Mouse (Mus musculus) megakaryocyte, embryonic 14.5 days (primary cell): ENCODE measurements around the gene Cdkn1a. TPM values are rescaled to one million over a fixed set of nuclear protein-coding genes. Genes with fewer than 3 reads are reported as not detected.
"Not testable (repeated sequence)": the region's sequence is repeated elsewhere in the genome, so short reads cannot be mapped to it uniquely, and the experiment has no call there.

Experiments
- H3K27me3 ChIP-seq: replicated peaks from 2 replicates; pipeline ENCODE3; 2012; ENCODE audit warnings: inconsistent platforms
- H3K36me3 ChIP-seq: replicated peaks from 2 replicates; pipeline ENCODE3; 2012; ENCODE audit warnings: low read length, inconsistent platforms, mixed read lengths
- H3K4me1 ChIP-seq: 2 replicates; pipeline ENCODE4 v1.6.1; 2012; ENCODE audit warnings: inconsistent platforms
- H3K4me3 ChIP-seq: replicated peaks from 2 replicates; pipeline ENCODE3; 2012; ENCODE audit warnings: moderate library complexity, mild to moderate bottlenecking, inconsistent platforms
- H3K9me3 ChIP-seq: 2 replicates; pipeline ENCODE4 v1.6.1; 2012; ENCODE audit warnings: inconsistent platforms
- FLI1 ChIP-seq: IDR thresholded peaks from 2 replicates; pipeline ENCODE4 v1.6.1; 2012; ENCODE audit warnings: low read length, inconsistent platforms, mixed read lengths
- GATA1 ChIP-seq: IDR thresholded peaks from 3 replicates; pipeline ENCODE4 v1.6.1; 2012; ENCODE audit warnings: mixed read lengths, low read length, inconsistent platforms, borderline replicate concordance
- polyA plus RNA-seq: library from polyadenylated mRNA; stranded (reverse); fragments of >175 nt; gene quantifications from 2 replicates; pipeline ENCODE4 v1.2.3, GENCODE M21; 2012; ENCODE audit warnings: low replicate concordance; ENCODE audit not compliant: insufficient read depth

Cdkn1a gene
- 228 and 253 TPM in 2 replicates for polyA plus RNA-seq

GRCm38 (mm10) chr17:29090776-29091175 is at the start of gene Cdkn1a:
TSS of gene Cdkn1a (plus strand) at chr17:29090976.
- Histone ChIP-seq H3K27me3 (no peaks in the 10 kb centered on the region), H3K9me3 (peaks cover 7% of the 10 kb centered on the region; the same call in 1 of the 2 replicates), H3K36me3 (peaks cover 13% of the 10 kb centered on the region), H3K4me3 (peak within 1 kb of the TSS; percentile 80), H3K4me1 (peaks cover 37% of the 10 kb centered on the region)
- TF ChIP-seq GATA1 = no peak
- no peak for TF ChIP-seq FLI1

GRCm38 (mm10) chr17:29041632-29042031 is 49.1 kb upstream of the Cdkn1a start:
- Histone ChIP-seq H3K4me1 (peaks cover 48% of the 10 kb centered on the region), H3K36me3 (peaks cover 88% of the 10 kb centered on the region)

GRCm38 (mm10) chr17:29042569-29042968 is 48.2 kb upstream of the Cdkn1a start:
- Histone ChIP-seq H3K4me3 (no peak overlapping the region), H3K9me3 (no peaks in the 10 kb centered on the region), H3K4me1 (peaks cover 40% of the 10 kb centered on the region), H3K27me3 (no peaks in the 10 kb centered on the region), H3K36me3 (peaks cover 88% of the 10 kb centered on the region)
- TF ChIP-seq FLI1 (no peak), GATA1 (no peak)

More at GRCm38 (mm10) chr17:29041632-29042031, 49.1 kb upstream of the Cdkn1a start:
- H3K4me3 ChIP-seq, H3K9me3 ChIP-seq, H3K27me3 ChIP-seq: not testable (repeated sequence)

- Histone ChIP-seq H3K4me1 (peaks cover 33% of the 10 kb centered on the region), H3K36me3 (peaks cover 86% of the 10 kb centered on the region), H3K9me3 (no peaks in the 10 kb centered on the region), H3K4me3 (no peak overlapping the region), H3K27me3 (no peaks in the 10 kb centered on the region)
- TF ChIP-seq GATA1 = no peak
- no peak for TF ChIP-seq FLI1
Measured at GRCm38 (mm10) chr17:29043583-29043982, 47.2 kb upstream of the Cdkn1a start.

GRCm38 (mm10) chr17:29044146-29044924 is 46.4 kb upstream of the Cdkn1a start:
- Histone ChIP-seq H3K36me3 (peaks cover 84% of the 10 kb centered on the region), H3K27me3 (no peaks in the 10 kb centered on the region), H3K9me3 (no peaks in the 10 kb centered on the region), H3K4me3 (peak overlapping the region; percentile 25), H3K4me1 (peaks cover 37% of the 10 kb centered on the region)
- TF ChIP-seq FLI1 (no peak), GATA1 (no peak)

GRCm38 (mm10) chr17:29044925-29045319 is 45.9 kb upstream of the Cdkn1a start:
- H3K36me3 ChIP-seq = peaks cover 83% of the 10 kb centered on the region

GRCm38 (mm10) chr17:29045741-29046530 is 44.8 kb upstream of the Cdkn1a start:
- H3K36me3 ChIP-seq = peaks cover 79% of the 10 kb centered on the region
- peak overlapping the region; percentile 39 for H3K4me3 ChIP-seq
- peaks cover 37% of the 10 kb centered on the region for H3K4me1 ChIP-seq
- no peaks in the 10 kb centered on the region for H3K9me3 ChIP-seq
- TF ChIP-seq GATA1 (no peak), FLI1 (no peak)
- H3K27me3 ChIP-seq = no peaks in the 10 kb centered on the region

More at GRCm38 (mm10) chr17:29044925-29045319, 45.9 kb upstream of the Cdkn1a start:
- no peaks in the 10 kb centered on the region for H3K9me3 ChIP-seq
- H3K4me1 ChIP-seq = peaks cover 37% of the 10 kb centered on the region
- no peaks in the 10 kb centered on the region for H3K27me3 ChIP-seq
- TF ChIP-seq GATA1 (no peak), FLI1 (no peak)
- no peak overlapping the region for H3K4me3 ChIP-seq

- H3K36me3 ChIP-seq = peaks cover 81% of the 10 kb centered on the region
- H3K4me3 ChIP-seq = no peak overlapping the region
- H3K9me3 ChIP-seq = no peaks in the 10 kb centered on the region
- peaks cover 41% of the 10 kb centered on the region for H3K4me1 ChIP-seq
- no peaks in the 10 kb centered on the region for H3K27me3 ChIP-seq
- TF ChIP-seq GATA1 (no peak), FLI1 (no peak)
Measured at GRCm38 (mm10) chr17:29046863-29047262, 43.9 kb upstream of the Cdkn1a start.

- Histone ChIP-seq H3K4me3 (no peak overlapping the region), H3K27me3 (no peaks in the 10 kb centered on the region), H3K9me3 (no peaks in the 10 kb centered on the region), H3K4me1 (peaks cover 46% of the 10 kb centered on the region), H3K36me3 (peaks cover 77% of the 10 kb centered on the region)
- TF ChIP-seq GATA1 = no peak
- no peak for TF ChIP-seq FLI1
Measured at GRCm38 (mm10) chr17:29047697-29048514, 42.9 kb upstream of the Cdkn1a start.
